Mouse (Mus musculus) leukemia stem cell, adult 10-12 weeks (primary cell): Measurements from ENCODE around the gene Krtap9-3. TPM values are rescaled to one million over a fixed set of nuclear protein-coding genes. Genes with fewer than 3 reads are reported as not detected.

ENCODE experiments used
- polyA plus RNA-seq: library from polyadenylated mRNA; stranded (reverse); fragments of >175 nt; gene quantifications from 2 replicates; pipeline ENCODE4 v1.2.3, GENCODE M21; 2012; ENCODE audit warnings: low replicate concordance

Krtap9-3 gene
- not detected in 2 replicates for polyA plus RNA-seq

DNA sequence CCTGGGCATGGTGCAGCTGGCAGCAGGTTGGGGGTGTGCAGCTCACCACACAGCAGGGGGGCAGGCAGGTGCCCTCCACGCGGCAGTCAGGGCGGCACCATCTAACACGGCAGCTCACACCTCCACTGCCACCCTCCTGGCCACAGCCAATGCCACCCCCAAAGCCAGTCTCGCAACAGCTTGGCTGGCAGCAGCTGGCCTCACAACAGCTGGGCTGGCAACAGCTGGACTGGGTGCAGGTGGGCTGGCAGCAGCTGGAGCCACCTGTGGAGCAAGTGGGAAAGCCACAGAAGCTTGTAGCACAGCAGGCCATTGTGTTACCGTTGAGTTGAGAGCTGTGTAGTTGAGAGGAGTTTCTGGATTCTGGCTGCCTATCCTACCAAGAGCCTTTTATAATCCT, at the start of gene Krtap9-3:
Gene Krtap9-3 (minus strand): TSS at position 364 of the 400 bp plus-strand sequence.

DNA sequence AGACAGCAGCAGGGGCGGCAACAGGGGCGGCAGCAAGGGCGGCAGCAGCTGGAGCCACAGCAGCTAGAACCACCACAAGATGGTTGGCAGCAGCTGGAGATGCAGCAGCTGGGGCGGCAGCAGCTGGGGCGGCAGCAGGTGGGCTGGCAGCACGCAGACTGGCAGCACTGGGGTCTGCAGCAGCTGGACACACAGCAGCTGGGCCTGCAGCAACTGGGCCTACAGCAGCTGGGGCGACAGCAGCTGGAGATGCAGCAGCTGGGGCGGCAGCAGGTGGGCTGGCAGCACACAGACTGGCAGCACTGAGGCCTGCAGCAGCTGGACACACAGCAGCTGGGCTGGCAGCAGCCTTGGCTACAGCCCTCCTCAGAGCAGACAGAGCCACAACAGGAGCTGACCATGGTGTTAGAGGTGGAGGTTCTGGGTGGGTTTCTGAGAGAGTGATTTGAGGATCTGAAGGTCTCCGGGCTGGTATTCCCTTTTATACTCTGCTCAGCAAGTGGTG, 45.8 kb upstream of the Krtap9-3 start, which contains the start of gene Krtap4-7:
Gene Krtap4-7 (minus strand): TSS at position 455 of the 505 bp plus-strand sequence.

DNA sequence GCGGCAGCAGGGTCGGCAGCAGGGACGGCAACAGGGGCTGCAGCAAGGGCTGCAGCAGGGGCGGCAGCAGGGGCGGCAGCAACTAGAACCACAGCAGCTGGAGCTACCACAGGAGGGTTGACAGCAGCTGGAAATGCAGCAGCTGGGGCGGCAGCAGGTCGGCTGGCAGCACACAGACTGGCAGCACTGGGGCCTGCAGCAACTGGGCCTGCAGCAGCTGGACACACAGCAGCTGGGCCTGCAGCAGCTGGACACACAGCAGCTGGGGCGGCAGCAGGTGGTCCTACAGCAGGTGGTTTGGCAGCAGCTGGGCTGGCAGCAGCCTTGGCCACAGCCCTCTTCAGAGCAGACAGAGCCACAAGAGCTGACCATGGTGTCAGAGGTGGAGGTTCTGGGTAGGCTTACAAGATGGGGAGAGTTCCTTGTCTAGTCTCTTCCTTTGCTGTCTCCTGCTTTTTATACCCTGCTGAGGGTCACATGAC, 36.8 kb upstream of the Krtap9-3 start, which contains the start of gene Krtap4-2:
Gene Krtap4-2 (minus strand): TSS at position 432 of the 482 bp plus-strand sequence.

DNA sequence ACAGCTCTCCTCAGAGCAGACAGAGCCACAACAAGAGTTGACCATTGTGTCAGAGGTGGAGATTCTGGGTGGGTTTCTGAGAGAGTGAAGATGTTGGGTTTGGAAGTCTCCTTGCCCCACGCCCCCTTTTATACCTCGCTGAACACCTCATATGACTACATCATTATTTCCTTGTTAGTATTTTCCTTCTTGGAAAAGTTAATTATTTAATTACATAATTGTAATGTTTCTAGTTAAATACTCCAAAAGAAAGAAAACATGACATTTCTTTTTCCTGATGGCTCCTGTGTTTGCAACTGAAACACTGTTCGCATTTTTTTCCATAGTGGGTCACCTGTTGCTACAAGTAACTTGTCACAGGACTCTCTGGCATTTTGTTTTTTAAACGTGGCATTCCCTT, 30.2 kb upstream of the Krtap9-3 start, which contains the start of gene Krtap4-1:
Gene Krtap4-1 (minus strand): TSS at position 101 of the 400 bp plus-strand sequence.

DNA sequence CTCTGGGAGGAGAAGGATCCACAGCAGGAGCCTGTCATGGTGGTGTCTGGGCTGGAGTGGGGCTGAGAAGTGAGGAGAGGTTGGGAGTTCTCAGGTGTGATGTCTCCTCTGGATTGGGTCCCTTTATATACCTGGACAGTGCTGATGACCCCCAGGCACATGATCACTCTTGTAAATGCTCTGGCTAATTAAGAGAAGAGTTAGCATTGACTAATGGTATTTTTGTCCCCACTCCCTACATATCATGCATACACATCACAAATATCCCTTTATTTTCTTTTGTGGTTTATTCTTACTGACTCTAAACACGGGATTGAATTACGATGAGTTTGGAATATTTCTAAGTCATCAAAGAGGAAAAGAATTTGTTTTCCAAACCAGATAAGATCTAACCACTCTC, 22.4 kb upstream of the Krtap9-3 start, which contains the start of gene Gm11562:
Gene Gm11562 (minus strand): TSS at position 101 of the 400 bp plus-strand sequence.

DNA sequence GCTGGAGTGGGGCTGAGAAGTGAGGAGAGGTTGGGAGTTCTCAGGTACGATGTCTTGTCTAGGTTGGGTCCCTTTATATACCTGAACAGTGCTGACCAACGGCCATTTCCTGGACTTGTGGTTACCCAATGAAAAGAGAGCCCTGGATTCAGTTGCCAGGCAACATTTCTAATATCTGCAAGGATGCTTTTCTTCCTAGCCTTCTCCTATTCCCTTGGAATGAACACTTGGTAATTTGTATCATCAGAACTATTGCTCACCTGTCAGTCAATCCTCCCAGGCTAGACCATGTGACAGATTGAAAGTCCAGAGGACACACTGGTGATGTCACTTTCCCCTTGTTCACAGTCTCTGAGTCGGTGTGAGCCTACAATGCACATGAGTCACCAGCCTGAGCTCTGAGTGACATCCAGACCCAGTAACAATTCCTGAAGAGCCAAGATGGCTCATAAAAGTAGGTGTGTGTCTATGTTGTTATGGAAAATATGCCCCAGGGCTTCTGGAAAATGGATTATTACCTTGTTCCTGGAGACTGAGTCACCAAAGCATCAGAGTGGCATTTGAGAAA, 17.0 kb upstream of the Krtap9-3 start, which contains the start of gene Krtap2-4:
Gene Krtap2-4 (minus strand): TSS at position 51 of the 568 bp plus-strand sequence.

DNA sequence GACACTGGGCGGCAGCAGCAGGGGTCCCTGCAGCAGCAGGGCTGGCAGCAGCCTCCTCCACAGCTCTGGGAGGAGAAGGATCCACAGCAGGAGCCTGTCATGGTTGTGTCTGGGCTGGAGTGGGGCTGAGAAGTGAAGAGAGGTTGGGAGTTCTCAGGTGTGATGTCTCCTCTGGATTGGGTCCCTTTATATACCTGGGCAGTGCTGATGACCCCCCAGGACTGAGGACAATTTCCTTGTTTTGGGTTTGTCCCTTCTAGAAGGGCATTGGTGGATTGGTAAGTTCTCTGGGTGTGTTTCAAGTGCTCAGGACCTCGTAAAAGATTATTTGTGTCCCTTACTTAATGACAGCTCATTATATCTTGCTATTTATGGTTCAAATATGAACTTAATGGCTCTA, 12.2 kb upstream of the Krtap9-3 start, which contains the start of gene Gm11937:
Gene Gm11937 (minus strand): TSS at position 101 of the 400 bp plus-strand sequence.

DNA sequence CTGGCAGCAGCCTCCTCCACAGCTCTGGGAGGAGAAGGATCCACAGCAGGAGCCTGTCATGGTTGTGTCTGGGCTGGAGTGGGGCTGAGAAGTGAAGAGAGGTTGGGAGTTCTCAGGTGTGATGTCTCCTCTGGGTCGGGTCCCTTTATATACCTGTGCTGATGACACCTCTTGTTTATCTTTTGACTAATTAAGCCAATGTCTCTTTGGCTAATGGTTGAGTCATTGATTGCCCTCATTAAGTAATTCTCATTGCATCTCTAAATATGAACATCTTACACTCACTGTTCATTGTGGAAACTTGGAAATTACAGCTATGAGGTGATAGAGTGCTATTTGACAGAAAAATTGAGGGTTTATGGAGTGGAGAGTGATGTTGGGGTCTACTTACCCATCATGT, 5.3 kb upstream of the Krtap9-3 start, which contains the start of gene Gm11938:
Gene Gm11938 (minus strand): TSS at position 101 of the 400 bp plus-strand sequence.

DNA sequence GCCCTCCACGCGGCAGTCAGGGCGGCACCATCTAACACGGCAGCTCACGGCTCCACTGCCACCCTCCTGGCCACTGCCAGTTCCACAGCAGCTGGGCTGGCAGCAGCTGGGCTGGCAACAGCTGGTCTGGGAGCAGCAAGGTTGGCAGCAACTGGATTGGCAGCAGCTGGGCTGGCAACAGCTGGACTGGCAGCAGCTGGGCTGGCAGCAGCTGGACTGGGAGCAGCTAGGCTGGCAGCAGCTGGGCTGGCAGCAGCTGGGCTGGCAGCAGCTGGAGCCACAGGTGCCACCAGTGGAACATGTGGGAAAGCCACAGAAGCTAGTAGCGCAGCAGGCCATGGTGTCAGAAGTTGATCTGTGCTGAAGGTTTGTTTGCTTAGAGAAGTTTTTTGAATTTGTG, 6.9 kb downstream of the Krtap9-3 start, which contains the start of gene Krtap1-3:
Gene Krtap1-3 (minus strand): TSS at position 359 of the 400 bp plus-strand sequence.

DNA sequence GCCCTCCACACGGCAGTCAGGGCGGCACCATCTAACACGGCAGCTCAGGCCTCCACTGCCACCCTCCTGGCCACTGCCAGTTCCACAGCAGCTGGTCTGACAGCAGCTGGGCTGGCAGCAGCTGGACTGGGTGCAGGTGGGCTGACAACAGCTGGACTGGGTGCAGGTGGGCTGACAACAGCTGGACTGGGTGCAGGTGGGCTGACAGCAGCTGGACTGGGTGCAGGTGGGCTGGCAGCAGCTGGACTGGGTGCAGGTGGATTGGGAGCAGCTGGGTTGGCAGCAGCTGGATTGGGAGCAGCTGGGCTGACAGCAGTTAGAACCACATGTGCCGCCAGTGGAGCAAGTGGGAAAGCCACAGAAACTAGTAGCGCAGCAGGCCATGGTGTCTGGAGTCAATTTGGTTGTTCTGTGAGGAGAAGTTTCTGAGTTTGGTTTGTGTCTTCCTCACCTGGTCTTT, 14.6 kb downstream of the Krtap9-3 start, which contains the start of gene Krtap1-4:
Gene Krtap1-4 (minus strand): TSS at position 410 of the 460 bp plus-strand sequence.

DNA sequence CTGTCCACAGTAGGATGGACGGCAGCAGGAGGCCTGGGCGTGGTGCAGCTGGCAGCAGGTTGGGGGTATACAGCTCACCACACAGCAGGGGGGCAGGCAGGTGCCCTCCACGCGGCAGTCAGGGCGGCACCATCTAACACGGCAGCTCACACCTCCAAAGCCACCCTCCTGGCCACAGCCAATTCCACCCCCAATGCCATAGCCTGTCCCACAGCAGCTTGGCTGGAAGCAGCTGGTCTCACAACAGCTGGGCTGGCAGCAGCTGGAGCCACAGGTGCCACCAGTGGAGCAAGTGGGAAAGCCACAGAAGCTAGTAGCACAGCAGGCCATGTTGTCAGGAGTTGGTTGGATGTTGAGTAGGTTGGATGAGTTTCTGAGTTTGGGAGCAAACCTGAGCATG, 17.3 kb downstream of the Krtap9-3 start, which contains the start of gene Krtap1-5:
Gene Krtap1-5 (minus strand): TSS at position 381 of the 400 bp plus-strand sequence.

DNA sequence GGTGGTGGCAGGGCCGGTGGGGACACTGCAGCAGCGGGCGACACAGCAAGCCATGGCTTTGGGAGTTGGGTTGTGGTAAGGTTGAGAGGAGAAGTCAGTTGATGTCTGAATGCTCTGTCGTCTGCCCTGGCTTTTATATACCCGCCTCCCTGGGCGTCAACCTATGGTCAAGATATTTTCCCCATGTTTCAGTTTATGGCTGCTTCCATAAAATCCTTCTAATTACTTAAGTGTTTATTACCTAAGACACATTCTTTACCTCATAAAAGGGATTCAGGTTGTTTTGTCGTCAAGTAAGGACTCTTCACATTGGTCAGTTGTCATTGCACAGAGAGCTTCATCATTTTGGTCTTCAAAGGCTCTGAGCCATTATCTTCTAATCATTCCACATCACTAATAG, 31.4 kb downstream of the Krtap9-3 start, which contains the start of gene Krtap3-1:
Gene Krtap3-1 (minus strand): TSS at position 101 of the 400 bp plus-strand sequence.

DNA sequence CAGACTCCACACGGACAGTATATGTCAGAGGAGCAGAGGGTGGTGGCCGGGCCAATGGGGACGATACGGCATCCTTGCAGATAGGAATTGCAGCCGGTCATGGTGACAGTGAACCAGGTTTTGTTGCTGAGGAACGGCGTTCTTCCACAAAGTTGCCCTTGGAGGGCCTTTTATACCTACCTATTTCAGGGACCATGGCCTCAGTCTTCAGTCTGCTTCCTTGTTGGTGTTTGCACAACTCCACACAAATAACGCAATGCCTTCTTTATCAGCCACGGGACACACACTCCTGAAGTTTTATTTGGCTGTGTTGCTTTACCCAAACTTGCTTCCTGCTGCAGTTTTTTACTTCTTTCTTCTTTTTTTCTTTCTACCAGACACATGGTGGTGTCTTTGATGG, 38.5 kb downstream of the Krtap9-3 start, which contains the start of gene Gm11939:
Gene Gm11939 (minus strand): TSS at position 101 of the 400 bp plus-strand sequence.

DNA sequence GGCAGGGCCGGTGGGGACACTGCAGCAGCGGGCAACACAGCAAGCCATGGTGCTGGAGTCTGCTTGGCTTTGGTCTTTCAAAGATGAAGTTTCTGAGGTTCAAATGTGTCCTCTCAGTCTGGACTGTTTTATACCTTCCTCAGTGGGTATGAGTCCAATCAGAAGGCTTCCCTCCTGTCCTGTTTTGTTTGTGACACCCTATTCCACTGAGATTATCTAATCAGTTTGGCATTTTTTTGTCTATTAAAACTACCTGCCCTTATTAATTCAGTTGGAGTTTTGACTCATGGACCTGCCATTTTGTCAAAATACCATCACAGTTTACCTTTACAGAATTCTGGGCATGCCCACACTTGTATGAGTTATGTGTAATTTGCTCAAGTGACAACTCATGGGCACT, 41.2 kb downstream of the Krtap9-3 start, which contains the start of gene Krtap3-2:
Gene Krtap3-2 (minus strand): TSS at position 101 of the 400 bp plus-strand sequence.

DNA sequence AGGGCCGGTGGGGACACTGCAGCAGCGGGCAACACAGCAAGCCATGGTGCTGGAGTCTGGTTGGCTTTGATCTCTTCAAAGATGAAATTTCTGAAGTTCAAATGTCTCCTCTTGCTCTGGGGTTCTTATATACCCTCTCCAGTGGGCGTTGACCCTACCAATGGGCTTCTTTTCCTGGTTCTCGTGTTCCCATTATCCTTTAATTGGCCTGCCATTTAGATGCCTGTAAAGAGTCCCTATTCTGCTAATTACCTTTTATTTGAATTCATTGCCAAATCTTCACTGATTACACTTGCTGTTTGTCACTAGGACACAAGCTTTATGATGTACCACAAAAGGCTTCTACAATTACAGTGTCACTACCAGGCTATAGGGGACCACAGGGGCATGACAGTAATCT, 47.1 kb downstream of the Krtap9-3 start, which contains the start of gene Krtap3-3:
Gene Krtap3-3 (minus strand): TSS at position 101 of the 400 bp plus-strand sequence.

Other genes starting within 250 kb of the Krtap9-3 start
- gene Krt27, start 247.0 kb downstream of the Krtap9-3 start, polyA plus RNA-seq, result not detected in 2 replicates
- gene Krt28, start 223.2 kb downstream of the Krtap9-3 start, polyA plus RNA-seq, result not detected in 2 replicates
- gene Krt10, start 208.7 kb downstream of the Krtap9-3 start, polyA plus RNA-seq, result 1.0 and 5.4 TPM in 2 replicates
- gene Krt12, start 175.8 kb downstream of the Krtap9-3 start, polyA plus RNA-seq, result not detected in 2 replicates
- not detected in 2 replicates for gene Krt20, start 160.0 kb downstream of the Krtap9-3 start, polyA plus RNA-seq
- not detected in 2 replicates for gene Krt23, start 105.0 kb downstream of the Krtap9-3 start, polyA plus RNA-seq
- not detected in 2 replicates for gene Krt39, start 76.8 kb downstream of the Krtap9-3 start, polyA plus RNA-seq
- gene Krt40, start 54.9 kb downstream of the Krtap9-3 start, polyA plus RNA-seq, result not detected in 2 replicates
- not detected in 2 replicates for gene Krtap3-3, start 47.2 kb downstream of the Krtap9-3 start, polyA plus RNA-seq
- not detected in 2 replicates for gene Krtap3-2, start 41.3 kb downstream of the Krtap9-3 start, polyA plus RNA-seq
- not detected in 2 replicates for gene Gm11939, start 38.6 kb downstream of the Krtap9-3 start, polyA plus RNA-seq
- gene Krtap3-1, start 31.5 kb downstream of the Krtap9-3 start, polyA plus RNA-seq, result not detected in 2 replicates
- not detected in 2 replicates for gene Krtap1-5, start 17.1 kb downstream of the Krtap9-3 start, polyA plus RNA-seq
- gene Krtap1-4, start 14.5 kb downstream of the Krtap9-3 start, polyA plus RNA-seq, result not detected in 2 replicates
- not detected in 2 replicates for gene Krtap1-3, start 6.8 kb downstream of the Krtap9-3 start, polyA plus RNA-seq
- gene Gm11938, start 5.2 kb upstream of the Krtap9-3 start, polyA plus RNA-seq, result not detected in 2 replicates
- not detected in 2 replicates for gene Gm11937, start 12.1 kb upstream of the Krtap9-3 start, polyA plus RNA-seq
- not detected in 2 replicates for gene Krtap2-4, start 16.7 kb upstream of the Krtap9-3 start, polyA plus RNA-seq
- not detected in 2 replicates for gene Gm11562, start 22.3 kb upstream of the Krtap9-3 start, polyA plus RNA-seq
- gene Krtap4-1, start 30.1 kb upstream of the Krtap9-3 start, polyA plus RNA-seq, result not detected in 2 replicates
- not detected in 2 replicates for gene Krtap4-2, start 37.0 kb upstream of the Krtap9-3 start, polyA plus RNA-seq
- gene Krtap4-7, start 46.0 kb upstream of the Krtap9-3 start, polyA plus RNA-seq, result not detected in 2 replicates
- gene Gm11555, start 52.1 kb upstream of the Krtap9-3 start, polyA plus RNA-seq, result not detected in 2 replicates
- gene Gm11563, start 60.9 kb upstream of the Krtap9-3 start, polyA plus RNA-seq, result not detected in 2 replicates
- gene Krtap4-6, start 67.9 kb upstream of the Krtap9-3 start, polyA plus RNA-seq, result not detected in 2 replicates
- not detected in 2 replicates for gene Gm14190, start 92.6 kb upstream of the Krtap9-3 start, polyA plus RNA-seq
- gene Gm14180, start 136.2 kb upstream of the Krtap9-3 start, polyA plus RNA-seq, result not detected in 2 replicates
- not detected in 2 replicates for gene Gm11595, start 174.8 kb upstream of the Krtap9-3 start, polyA plus RNA-seq
- not detected in 2 replicates for gene Krtap4-8, start 182.6 kb upstream of the Krtap9-3 start, polyA plus RNA-seq
- not detected in 2 replicates for gene Krtap4-9, start 187.1 kb upstream of the Krtap9-3 start, polyA plus RNA-seq
- gene Gm11596, start 195.4 kb upstream of the Krtap9-3 start, polyA plus RNA-seq, result not detected in 2 replicates
- 0.86 TPM in 1 of 2 replicates, not detected in the other for gene Gm11569, start 200.8 kb upstream of the Krtap9-3 start, polyA plus RNA-seq
- not detected in 2 replicates for gene Gm11554, start 206.3 kb upstream of the Krtap9-3 start, polyA plus RNA-seq
- gene Krtap4-13, start 211.8 kb upstream of the Krtap9-3 start, polyA plus RNA-seq, result not detected in 2 replicates
- gene Gm11564, start 217.6 kb upstream of the Krtap9-3 start, polyA plus RNA-seq, result not detected in 2 replicates
- gene 2300003K06Rik, start 240.0 kb upstream of the Krtap9-3 start, polyA plus RNA-seq, result not detected in 2 replicates